Mouse (Mus musculus) gastrocnemius, postnatal 36 days (tissue): ENCODE measurements around the gene Kifc5b. TPM values are rescaled to one million over a fixed set of nuclear protein-coding genes. Genes with fewer than 3 reads are reported as not detected.
"Not testable (repeated sequence)": the region's sequence is repeated elsewhere in the genome, so short reads cannot be mapped to it uniquely, and the experiment has no call there.

ENCODE experiments used
- DNase-seq, 2 experiments: peaks; one replicate each; pipeline ENCODE4 v3.0.0; 2022
- intact Hi-C: fragments of 180-260 bp; cut with DNase I; formaldehyde crosslinking; loops from one replicate; pipeline ENCODE4 v1.15.1; 2025
- total RNA-seq, 2 experiments: library from RNA; stranded (reverse); gene quantifications; 2 replicates each; pipeline ENCODE4 v1.2.3; 2021

Gene Kifc5b
- total RNA-seq, 2 experiments from 2014 or later = 0.49 to 0.64 TPM

DNA sequence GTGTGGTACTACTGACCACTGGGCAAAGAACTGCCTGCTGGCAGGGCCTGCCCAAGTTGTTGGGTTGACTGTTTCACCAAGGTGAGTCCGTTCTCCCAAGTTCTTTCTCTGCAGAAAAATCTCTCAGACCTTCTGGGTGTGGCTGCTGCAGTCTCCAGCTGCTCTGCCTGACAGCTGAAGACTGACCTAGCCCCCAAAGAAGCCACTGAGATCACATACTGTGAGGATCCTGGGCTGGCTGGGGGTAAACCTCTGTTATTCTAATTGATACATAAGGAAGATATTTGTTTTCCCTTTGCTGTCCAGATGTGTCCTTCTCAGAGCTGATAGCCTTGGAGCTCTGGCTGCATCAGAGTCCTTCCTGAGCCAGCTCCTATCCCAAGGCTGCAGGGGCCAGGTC lies 1.6 kb upstream of the Kifc5b start:
- intact Hi-C loops = no loop called here
- DNase-seq = no peak

DNA sequence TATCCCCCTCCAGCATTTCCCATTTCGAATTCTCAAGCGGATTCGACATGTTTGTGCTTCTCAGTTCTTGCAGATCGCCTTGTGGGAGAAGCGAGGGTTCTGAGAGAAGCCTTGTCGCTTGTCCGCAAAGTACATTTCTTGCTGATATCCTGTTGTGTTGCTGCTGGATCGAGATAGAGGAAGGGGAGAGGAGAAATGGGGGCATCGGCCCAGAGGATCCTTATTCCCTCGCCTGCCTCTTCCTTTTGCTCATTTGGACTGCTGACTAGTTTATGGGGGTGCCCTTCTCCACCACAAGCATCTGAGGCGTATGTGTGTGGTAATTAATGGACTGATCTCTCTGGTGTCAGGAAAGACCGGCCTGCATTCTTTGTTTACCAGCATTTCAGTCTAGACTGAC lies 669 bp downstream of the Kifc5b start:
- intact Hi-C loops = loop anchor here (2.0 kb wide), 1 partner anchor 55 kb away; the partner anchor contains the start of gene Zbtb9
- DNase-seq = not testable (repeated sequence)

- intact Hi-C loops = no loop called here
- no peak for DNase-seq
Observed at GRCm38 (mm10) chr17:26918343-26918742, 1.5 kb downstream of the Kifc5b start.

GRCm38 (mm10) chr17:26919516-26919915 lies 2.6 kb downstream of the Kifc5b start:
- intact Hi-C loops, DNase-seq: not testable (repeated sequence)

GRCm38 (mm10) chr17:26922368-26922767 lies 5.5 kb downstream of the Kifc5b start:
- intact Hi-C loops, DNase-seq: not testable (repeated sequence)

DNA sequence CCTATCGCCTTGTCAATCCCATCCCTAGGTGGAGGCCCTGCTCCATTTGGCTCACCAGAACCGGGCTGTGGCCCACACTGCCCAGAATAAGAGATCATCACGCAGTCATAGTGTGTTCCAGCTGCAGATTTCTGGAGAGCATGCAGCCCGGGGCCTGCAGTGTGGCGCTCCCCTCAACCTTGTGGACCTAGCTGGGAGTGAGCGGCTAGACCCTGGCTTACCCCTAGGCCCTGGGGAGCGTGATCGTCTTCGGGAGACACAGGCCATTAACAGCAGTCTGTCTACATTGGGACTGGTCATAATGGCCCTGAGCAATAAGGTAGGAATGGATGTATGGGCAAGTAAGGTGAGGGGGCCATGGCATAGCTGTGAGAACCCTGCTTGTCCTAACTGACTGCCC lies 8.5 kb downstream of the Kifc5b start:
- intact Hi-C loops, DNase-seq: not testable (repeated sequence)

GRCm38 (mm10) chr17:26931795-26932194 lies 14.9 kb downstream of the Kifc5b start:
- intact Hi-C loops = loop anchor here (10.0 kb wide), 1 partner anchor 273 kb away; the partner anchor contains the start of gene Lemd2
- DNase-seq = not testable (repeated sequence)

DNA sequence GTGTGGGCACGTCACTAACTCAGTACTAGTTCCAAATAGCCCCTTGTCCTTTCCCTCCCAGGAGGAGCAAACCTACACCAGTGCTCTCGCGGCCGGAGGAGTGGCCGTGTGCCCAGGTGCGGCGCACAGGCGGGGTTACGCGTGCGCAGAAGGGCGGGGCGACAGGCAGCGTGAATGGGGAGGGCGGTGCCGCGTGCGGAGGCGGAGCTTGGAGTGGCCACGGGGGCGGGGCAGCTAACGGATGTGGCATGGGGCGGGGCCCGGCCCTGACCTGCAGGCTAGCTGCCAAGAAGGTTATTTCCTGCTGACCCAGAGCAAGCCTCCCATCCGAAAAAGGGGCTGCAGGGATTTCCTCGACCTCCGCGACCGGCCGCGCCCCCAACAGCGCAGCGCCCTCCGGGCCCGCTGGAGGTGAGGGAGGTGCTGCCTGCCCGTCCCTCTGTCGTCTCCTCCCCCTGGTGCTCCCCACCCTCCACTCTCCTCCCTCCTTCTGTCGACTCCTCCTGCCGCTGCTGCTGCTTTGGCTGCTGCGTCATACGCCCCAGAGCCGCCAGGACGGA lies 16.0 kb downstream of the Kifc5b start, which contains the start of gene Phf1:
Gene Phf1 (plus strand): TSS at position 214 of the 560 bp plus-strand sequence.
- DNase-seq = peak; percentile 97 to 98
- intact Hi-C loops = loop anchor here (10.0 kb wide), 1 partner anchor 272 kb away; the partner anchor contains the start of gene Lemd2

GRCm38 (mm10) chr17:26933419-26933818 lies 16.5 kb downstream of the Kifc5b start:
- intact Hi-C loops = loop anchor here (10.0 kb wide), 1 partner anchor 271 kb away; the partner anchor contains the start of gene Lemd2
- no peak for DNase-seq

DNA sequence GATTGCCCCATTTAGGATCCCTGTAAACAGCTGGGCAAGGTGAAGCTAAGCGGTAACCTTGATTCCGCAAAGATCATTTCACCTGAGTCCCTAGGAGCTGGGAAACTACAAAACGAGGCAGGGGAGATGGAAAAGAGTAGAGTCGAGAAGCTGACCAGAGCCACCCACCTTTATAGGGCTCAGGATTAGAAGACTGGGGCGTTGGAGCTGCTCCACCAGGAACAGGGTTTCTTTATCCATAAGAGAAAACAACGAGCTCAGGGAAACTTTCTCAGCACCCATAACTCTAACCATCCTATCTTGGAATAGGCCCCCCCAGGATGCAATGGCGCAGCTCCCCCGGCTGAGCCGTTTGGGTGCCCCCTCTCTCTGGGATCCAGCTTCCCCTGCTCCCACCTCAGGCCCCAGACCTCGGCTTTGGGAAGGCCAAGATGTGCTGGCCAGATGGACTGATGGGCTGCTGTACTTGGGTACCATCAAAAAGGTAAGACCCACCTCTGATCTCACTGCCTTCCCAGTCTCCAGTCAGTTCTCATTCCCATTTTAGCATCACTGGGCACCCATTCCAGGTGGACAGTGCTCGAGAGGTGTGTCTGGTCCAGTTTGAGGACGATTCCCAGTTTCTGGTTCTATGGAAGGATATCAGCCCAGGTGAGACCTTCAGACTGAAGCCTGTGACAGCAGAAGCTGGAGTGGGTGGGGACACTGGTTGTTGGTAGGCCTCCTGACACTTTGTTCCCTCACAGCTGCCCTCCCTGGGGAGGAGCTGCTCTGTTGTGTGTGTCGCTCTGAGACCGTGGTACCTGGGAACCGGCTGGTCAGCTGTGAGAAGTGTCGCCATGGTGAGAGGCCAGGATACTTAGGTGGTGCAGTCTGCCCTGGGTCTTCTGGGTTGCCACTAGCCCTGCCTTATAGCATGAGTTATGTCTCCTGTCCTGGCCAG lies 17.3 kb downstream of the Kifc5b start:
- no peak for DNase-seq
- intact Hi-C loops = loop anchor here (10.0 kb wide), 1 partner anchor 271 kb away; the partner anchor contains the start of gene Lemd2

- intact Hi-C loops = loop anchor here (10.0 kb wide), 1 partner anchor 270 kb away; the partner anchor contains the start of gene Lemd2
- no peak for DNase-seq
Observed at GRCm38 (mm10) chr17:26935027-26935426, 18.1 kb downstream of the Kifc5b start.

- intact Hi-C loops = loop anchor here (10.0 kb wide), 1 partner anchor 268 kb away; the partner anchor contains the start of gene Lemd2
Observed at GRCm38 (mm10) chr17:26936453-26936852, 19.6 kb downstream of the Kifc5b start.

DNA sequence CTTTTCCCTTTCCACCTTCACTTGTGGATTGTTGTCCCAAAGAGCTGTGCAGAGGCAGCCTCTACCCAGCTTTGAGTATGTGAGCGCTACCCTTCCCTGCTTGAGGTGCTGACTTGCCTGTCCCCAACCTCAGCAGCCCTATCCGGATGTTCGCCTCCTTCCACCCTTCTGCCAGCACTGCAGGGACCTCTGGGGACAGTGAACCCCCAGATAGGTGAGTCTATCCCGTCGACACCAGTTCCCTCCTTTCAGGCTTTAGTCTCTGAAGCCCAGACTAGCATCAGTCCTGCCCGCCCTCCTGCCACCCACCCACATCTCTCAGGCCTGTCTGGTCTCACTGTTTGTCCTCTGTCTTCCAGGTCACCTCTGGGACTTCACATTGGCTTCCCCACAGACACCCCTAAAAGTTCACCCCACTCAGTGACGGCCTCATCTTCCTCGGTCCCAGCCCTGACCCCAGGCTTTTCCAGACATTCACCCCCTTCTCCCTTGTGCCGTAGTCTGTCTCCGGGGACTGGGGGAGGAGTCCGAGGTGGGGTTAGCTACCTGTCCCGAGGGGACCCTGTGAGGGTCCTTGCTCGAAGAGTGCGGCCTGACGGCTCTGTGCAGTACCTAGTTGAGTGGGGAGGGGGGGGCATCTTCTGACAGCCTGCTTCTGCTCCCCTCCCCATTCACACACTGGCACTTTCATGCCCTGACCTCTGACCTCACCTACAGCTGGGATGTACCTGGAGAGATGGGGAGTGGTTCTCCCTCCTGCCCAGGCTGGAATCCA lies 20.2 kb downstream of the Kifc5b start:
- no peak for DNase-seq
- intact Hi-C loops = loop anchor here (10.0 kb wide), 1 partner anchor 268 kb away; the partner anchor contains the start of gene Lemd2

More at GRCm38 (mm10) chr17:26936453-26936852, 19.6 kb downstream of the Kifc5b start:
- DNase-seq = no peak

- no peak for DNase-seq
- intact Hi-C loops = loop anchor here (10.0 kb wide), 1 partner anchor 267 kb away; the partner anchor contains the start of gene Lemd2
Observed at GRCm38 (mm10) chr17:26937883-26938695, 21.2 kb downstream of the Kifc5b start.

DNA sequence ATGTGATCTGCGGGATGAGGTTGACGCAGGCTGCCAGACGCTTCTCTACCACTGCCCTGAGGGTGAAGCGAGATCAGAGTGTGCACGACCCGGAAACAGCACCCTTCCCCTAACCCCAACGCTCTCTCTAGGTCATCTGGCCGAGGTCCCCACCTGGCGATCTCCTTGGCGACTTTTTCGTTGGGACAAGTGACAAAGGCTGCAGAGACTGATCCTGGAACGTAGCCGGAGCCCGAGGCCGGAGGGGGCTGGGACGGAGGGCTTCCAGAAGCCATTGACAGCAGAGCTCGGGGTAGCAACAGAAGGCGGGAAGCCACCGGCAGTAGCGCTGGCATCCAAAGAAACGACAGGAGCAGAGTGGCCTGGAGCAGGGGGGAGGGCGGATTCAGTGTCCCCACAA lies 21.8 kb downstream of the Kifc5b start:
- intact Hi-C loops = loop anchor here (10.0 kb wide), 1 partner anchor 266 kb away; the partner anchor contains the start of gene Lemd2
- no peak for DNase-seq

GRCm38 (mm10) chr17:26939178-26939972 lies 22.5 kb downstream of the Kifc5b start, which contains the start of gene Cuta:
TSS of gene Cuta (minus strand) at chr17:26939569.
- peak; percentile 99 for DNase-seq
- intact Hi-C loops = loop anchor here (10.0 kb wide), 1 partner anchor 265 kb away; the partner anchor contains the start of gene Lemd2

DNA sequence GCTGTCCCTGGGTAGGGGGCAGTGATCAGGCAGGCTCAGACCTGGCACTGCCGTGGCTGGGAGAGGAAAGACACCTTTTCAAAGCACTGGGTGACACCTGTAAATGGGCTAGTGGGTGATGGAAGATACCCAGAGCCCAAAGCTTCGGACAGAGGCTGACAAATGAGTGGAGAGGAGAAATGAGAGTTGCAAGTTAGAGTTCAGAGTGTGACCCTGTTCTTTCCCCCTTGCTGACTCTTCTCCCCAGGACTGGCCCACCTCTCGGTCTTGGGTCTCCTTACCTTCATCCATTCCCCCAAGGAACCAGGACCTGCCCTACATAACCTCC lies 23.0 kb downstream of the Kifc5b start:
- intact Hi-C loops = loop anchor here (10.0 kb wide), 1 partner anchor 265 kb away; the partner anchor contains the start of gene Lemd2
- DNase-seq = no peak
